Mouse (Mus musculus): ENCODE results near the gene Gm43302.
A peak's percentile ranks its signal among the peaks of the same experiment; 100 is the strongest.
"Not testable (repeated sequence)": the region's sequence is repeated elsewhere in the genome, so short reads cannot be mapped to it uniquely, and the experiment has no call there.

Gm43302 gene

DNA sequence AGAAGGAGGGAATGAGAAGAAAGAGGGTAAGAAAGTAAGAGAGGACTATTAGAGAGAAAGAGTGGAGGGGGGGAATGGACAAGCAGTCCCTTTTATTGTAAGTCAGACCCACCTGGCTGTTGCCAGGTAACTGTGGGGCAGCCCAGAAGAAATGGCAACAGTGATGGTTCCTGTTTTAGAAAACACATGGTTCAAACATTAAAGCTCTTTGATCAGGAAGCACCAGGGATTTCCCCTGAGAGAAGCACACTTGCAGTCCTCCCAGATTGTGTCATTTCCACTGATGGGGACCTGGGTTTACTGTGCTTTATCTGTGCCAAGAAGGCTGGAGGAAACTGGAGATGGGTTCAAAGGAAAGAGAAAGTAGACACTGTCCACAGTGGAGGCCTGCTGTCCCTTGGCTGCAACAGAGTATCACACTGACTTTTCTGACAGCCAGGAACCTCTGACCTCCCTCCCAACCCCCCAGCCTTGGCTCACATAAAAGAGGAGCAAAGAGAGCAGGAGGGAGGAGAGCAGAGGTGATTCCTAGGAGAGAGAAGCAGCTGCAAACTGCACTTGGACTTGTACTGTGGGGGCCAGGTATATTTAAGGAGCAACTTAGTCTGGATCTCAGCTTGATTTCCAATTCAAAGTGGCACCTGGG is 95.5 kb downstream of the Gm43302 start:
- DNase-seq, result peak; percentile 3 to 21

DNA sequence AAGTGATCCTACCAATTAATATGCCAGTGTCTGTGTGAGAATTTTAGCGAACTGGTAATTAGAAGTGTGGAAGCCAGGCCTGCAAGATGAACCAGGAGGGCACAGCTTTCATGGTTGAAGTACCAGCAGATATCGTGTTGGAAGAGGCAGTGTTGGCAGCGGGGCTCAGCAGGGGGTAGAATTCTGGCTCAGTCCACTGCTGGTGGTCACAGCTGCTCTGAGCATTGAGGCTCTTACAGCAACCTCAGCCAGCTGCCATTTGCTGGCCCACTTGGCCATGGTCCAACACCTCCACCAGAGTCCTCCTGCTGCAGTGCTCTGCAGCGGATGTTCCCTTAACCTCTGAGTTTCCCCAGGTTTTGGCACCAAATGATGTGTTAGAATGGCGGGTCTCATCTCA is 97.2 kb downstream of the Gm43302 start:
- peak; percentile 78 to 79 for DNase-seq

DNA sequence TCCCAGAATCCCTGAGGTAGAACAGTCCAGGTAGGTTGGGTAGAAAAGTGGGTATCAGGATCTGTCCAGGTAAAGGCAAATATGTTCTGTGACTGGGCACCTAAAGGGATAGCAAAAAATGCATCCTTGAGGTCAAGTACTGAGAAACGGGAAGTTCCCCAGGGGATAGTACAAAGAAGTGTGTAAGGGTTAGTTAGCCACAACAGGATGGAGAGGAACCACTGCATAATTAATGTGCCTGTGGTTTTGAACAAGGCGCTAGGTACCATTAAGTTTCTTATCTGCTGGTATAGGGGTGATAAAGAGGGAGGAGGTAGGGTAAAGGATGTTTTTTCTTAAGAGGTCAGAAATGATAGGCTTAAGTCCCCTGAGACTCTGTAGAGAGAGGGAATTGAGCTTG is 101.0 kb downstream of the Gm43302 start:
- not testable (repeated sequence) for DNase-seq

DNA sequence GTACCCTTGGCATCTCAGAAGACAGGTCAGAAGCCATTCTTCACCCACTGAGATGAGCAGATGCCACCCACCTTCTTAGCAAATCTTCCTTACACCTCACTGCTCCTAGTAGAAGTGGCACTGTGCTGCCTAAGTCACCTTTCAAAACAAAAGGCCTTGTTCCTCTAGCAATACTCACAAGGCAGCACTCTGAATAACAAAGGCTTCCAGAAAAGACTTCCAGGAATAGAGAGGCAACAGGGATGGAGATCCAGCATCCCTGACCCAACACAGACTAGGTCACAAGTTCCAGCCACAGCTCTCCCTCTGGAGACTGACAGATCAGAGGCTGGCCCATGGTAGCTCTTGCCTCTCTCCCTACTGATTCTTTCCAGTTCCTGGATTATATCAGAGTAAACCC is 112.0 kb downstream of the Gm43302 start:
- no peak for DNase-seq

Measured in cerebellum, postnatal 10 days (tissue).